Mouse (Mus musculus): ENCODE results near the gene Prdm1.

DNA sequence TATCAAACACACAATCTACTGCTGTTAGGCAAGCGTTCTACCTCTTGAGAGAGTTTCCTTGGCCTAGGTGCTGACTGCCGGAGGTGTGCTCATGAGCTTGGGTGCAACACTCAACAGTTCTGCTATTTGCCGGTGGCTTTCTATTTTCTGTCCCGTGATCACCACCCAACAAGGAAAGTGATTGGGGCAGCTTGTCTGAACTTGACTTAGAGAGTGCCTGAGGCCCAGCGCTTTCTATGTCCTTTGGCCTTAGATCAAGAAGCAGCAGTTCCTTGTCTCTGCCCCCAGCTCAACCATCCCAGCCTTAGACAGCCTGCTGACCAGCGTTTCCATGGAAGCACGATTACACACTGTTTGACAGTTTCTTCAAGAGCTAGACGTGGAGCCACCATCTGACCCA lies 135.4 kb downstream of the Prdm1 start:
- TF ChIP-seq CTCF (IDR thresholded peaks at IDR 0.05) = no peak
- TF ChIP-seq EP300 (IDR thresholded peaks at IDR 0.05) = no peak
